Mouse (Mus musculus) heart, adult 2 months (tissue): Measurements from ENCODE around the gene Slc12a5. TPM values are rescaled to one million over a fixed set of nuclear protein-coding genes. Genes with fewer than 3 reads are reported as not detected.

ENCODE experiments used
- DNase-seq, 2 experiments: peaks; one replicate each; pipeline ENCODE4 v3.0.0; 2021
- H3K27ac ChIP-seq: fragments of 200-600 bp; 2 replicates; pipeline ENCODE4 v1.8.1; 2022
- H3K27me3 ChIP-seq: fragments of 200-500 bp; 2 replicates; pipeline ENCODE4 v1.6.1; 2012; ENCODE audit warnings: mild to moderate bottlenecking, low read length, inconsistent platforms, mixed read lengths; ENCODE audit not compliant: control insufficient read depth, insufficient read depth
- H3K36me3 ChIP-seq: fragments of 200-500 bp; 2 replicates; pipeline ENCODE4 v1.6.1; 2012; ENCODE audit warnings: low read length, inconsistent platforms; ENCODE audit not compliant: control insufficient read depth, insufficient read depth
- H3K4me1 ChIP-seq: fragments of 200-500 bp; 2 replicates; pipeline ENCODE4 v1.6.1; 2011; ENCODE audit warnings: low read length; ENCODE audit not compliant: control insufficient read depth, insufficient read depth
- H3K4me3 ChIP-seq: fragments of 200-600 bp; 2 replicates; pipeline ENCODE4 v1.8.1; 2022
- H3K79me2 ChIP-seq: fragments of 200-500 bp; replicated peaks from 2 replicates; pipeline ENCODE4 v1.6.1; 2012; ENCODE audit warnings: mild to moderate bottlenecking, inconsistent platforms, low read length, moderate library complexity, mixed read lengths; ENCODE audit not compliant: control insufficient read depth, insufficient read depth
- H3K9ac ChIP-seq: fragments of 200-500 bp; 2 replicates; pipeline ENCODE4 v1.6.1; 2012; ENCODE audit warnings: low read depth, mild to moderate bottlenecking, control low read depth, inconsistent platforms, low read length, mixed read lengths
- CTCF ChIP-seq: fragments of 200-600 bp; IDR thresholded peaks from 2 replicates; pipeline ENCODE4 v1.8.1; 2022; ENCODE audit warnings: antibody characterized with exemption, mild to moderate bottlenecking, moderate library complexity
- EP300 ChIP-seq: fragments of 200-500 bp; IDR thresholded peaks from 2 replicates; pipeline ENCODE4 v1.6.1; 2011; ENCODE audit warnings: low read depth, low read length, control low read depth; ENCODE audit not compliant: insufficient read depth
- POLR2A ChIP-seq: fragments of 200-500 bp; IDR thresholded peaks from 2 replicates; pipeline ENCODE4 v1.6.1; 2011; ENCODE audit warnings: mild to moderate bottlenecking, low read depth, low read length, control low read depth; ENCODE audit not compliant: insufficient read depth
- WGBS: fragments of 180-500 bp; shearing (Covaris S2); methylation state at CpG from one replicate; pipeline ENCODE4 v1.1.7; 2018; 5-methylcytosine and 5-hydroxymethylcytosine counted together
- intact Hi-C: fragments of 180-260 bp; cut with DNase I; formaldehyde crosslinking; loops from one replicate; pipeline ENCODE4 v1.15.1; 2025
- polyA plus RNA-seq: library from polyadenylated mRNA; depleted of rRNA; stranded (reverse); fragments of >200 nt; gene quantifications from 2 replicates; pipeline ENCODE4 v1.2.3, GENCODE M21; 2012
- total RNA-seq, 2 experiments: library from RNA; stranded (reverse); gene quantifications; 2 replicates each; pipeline ENCODE4 v1.2.3; 2021

The Slc12a5 gene
- total and polyA plus RNA-seq, 3 experiments = 1.5 to 2.3 (median 2.2) TPM

- TF ChIP-seq CTCF (no peak), POLR2A (no peak), EP300 (no peak)
- no peaks in the 10 kb centered on the region; the same call in 1 of the 2 replicates for H3K4me1 ChIP-seq
- intact Hi-C loops = no loop called here
- WGBS = 32% methylated on average over 10 of the region's 10 CpGs
- no peak within 1 kb of the TSS for H3K27ac ChIP-seq
- peaks cover 1% of the 10 kb centered on the region; the same call in 1 of the 2 replicates for H3K27me3 ChIP-seq
- no peaks in the 10 kb centered on the region for H3K36me3 ChIP-seq
- no peak within 1 kb of the TSS for H3K9ac ChIP-seq
- H3K4me3 ChIP-seq = no peak within 1 kb of the TSS
- H3K79me2 ChIP-seq = no peaks in the 10 kb centered on the region
- DNase-seq = no peak
Measured at GRCm38 (mm10) chr2:164940140-164940830, 20.3 kb upstream of the Slc12a5 start, which contains the start of gene Mmp9. TSS of gene Mmp9 (plus strand) at chr2:164940780.

- TF ChIP-seq EP300 (no peak), POLR2A (no peak), CTCF (no peak)
- WGBS = 24% methylated on average over 5 of the region's 5 CpGs
- Histone ChIP-seq H3K79me2 (no peaks in the 10 kb centered on the region), H3K4me3 (no peak overlapping the region), H3K36me3 (no peaks in the 10 kb centered on the region), H3K27me3 (peaks cover 3% of the 10 kb centered on the region; the same call in 1 of the 2 replicates), H3K9ac (no peak overlapping the region), H3K4me1 (no peaks in the 10 kb centered on the region; the same call in 1 of the 2 replicates), H3K27ac (no peak overlapping the region)
- DNase-seq = peak in 1 of 2 experiments; percentile 57
- intact Hi-C loops = no loop called here
Measured at GRCm38 (mm10) chr2:164942692-164943290, 17.8 kb upstream of the Slc12a5 start.

- no peak for TF ChIP-seq EP300
- TF ChIP-seq POLR2A = no peak
- no peak for TF ChIP-seq CTCF
- no peak for DNase-seq
- 43% methylated on average over 4 of the region's 4 CpGs for WGBS
- Histone ChIP-seq H3K9ac (no peak overlapping the region), H3K36me3 (no peaks in the 10 kb centered on the region), H3K4me3 (no peak overlapping the region), H3K27me3 (peaks cover 21% of the 10 kb centered on the region), H3K4me1 (no peaks in the 10 kb centered on the region), H3K27ac (no peak overlapping the region), H3K79me2 (no peaks in the 10 kb centered on the region)
- intact Hi-C loops = no loop called here
Measured at GRCm38 (mm10) chr2:164947506-164947905, 13.1 kb upstream of the Slc12a5 start.

GRCm38 (mm10) chr2:164947930-164948329, 12.7 kb upstream of the Slc12a5 start:
- Histone ChIP-seq H3K4me3 (no peak overlapping the region), H3K36me3 (no peaks in the 10 kb centered on the region), H3K79me2 (no peaks in the 10 kb centered on the region), H3K9ac (no peak overlapping the region), H3K4me1 (no peaks in the 10 kb centered on the region), H3K27ac (no peak overlapping the region), H3K27me3 (peaks cover 21% of the 10 kb centered on the region)
- WGBS = 16% methylated on average over 7 of the region's 7 CpGs
- TF ChIP-seq POLR2A (no peak), CTCF (no peak), EP300 (no peak)
- DNase-seq = no peak
- intact Hi-C loops = no loop called here

- no peaks in the 10 kb centered on the region for H3K4me1 ChIP-seq
- H3K27ac ChIP-seq = no peak overlapping the region
- no peak overlapping the region for H3K9ac ChIP-seq
- 8% methylated on average over 25 of the region's 25 CpGs for WGBS
- peaks cover 21% of the 10 kb centered on the region for H3K27me3 ChIP-seq
- intact Hi-C loops = no loop called here
- no peak overlapping the region for H3K4me3 ChIP-seq
- H3K36me3 ChIP-seq = no peaks in the 10 kb centered on the region
- TF ChIP-seq POLR2A = no peak
- no peak for TF ChIP-seq CTCF
- TF ChIP-seq EP300 = no peak
- no peak for DNase-seq
- no peaks in the 10 kb centered on the region for H3K79me2 ChIP-seq
Measured at GRCm38 (mm10) chr2:164948962-164949361, 11.6 kb upstream of the Slc12a5 start.

- intact Hi-C loops = loop anchor here (5.0 to 10.0 kb wide), 2 partner anchors 324 to 412 kb away; no protein-coding TSS in a partner anchor
Measured at GRCm38 (mm10) chr2:164950501-164950900, 10.1 kb upstream of the Slc12a5 start.

More at GRCm38 (mm10) chr2:164950501-164950900, 10.1 kb upstream of the Slc12a5 start:
- Histone ChIP-seq H3K9ac (no peak overlapping the region), H3K36me3 (no peaks in the 10 kb centered on the region), H3K4me1 (no peaks in the 10 kb centered on the region), H3K79me2 (no peaks in the 10 kb centered on the region), H3K4me3 (no peak overlapping the region), H3K27ac (no peak overlapping the region), H3K27me3 (peaks cover 21% of the 10 kb centered on the region)
- TF ChIP-seq POLR2A (no peak), CTCF (peak; percentile 47)
- DNase-seq = no peak
- 31% methylated on average over 13 of the region's 13 CpGs for WGBS
